28 mouse cellular contexts compared by ENCODE assay signal in genomic region chr10:106587817-106588216, GRCm38 (mm10).
"Had no signal": no experiment of that assay in that cellular context is flagged by ENCODE, and none has a peak within 500 bp of the region (broad histone marks: within the 10 kb centered on the region; RNA-seq: fewer than 3 reads in every experiment).

No protein-coding gene starts in this region.

- H3K4me1 ChIP-seq: embryonic facial prominence, embryonic 10.5 days; embryonic facial prominence, embryonic 12.5 days; embryonic facial prominence, embryonic 13.5 days; embryonic facial prominence, embryonic 15.5 days; forebrain, embryonic 10.5 days; forebrain, embryonic 12.5 days; forebrain, embryonic 13.5 days had no signal

- H3K27me3 ChIP-seq: embryonic facial prominence, embryonic 12.5 days; embryonic facial prominence, embryonic 15.5 days; forebrain, embryonic 12.5 days; forebrain, embryonic 13.5 days; forebrain, embryonic 15.5 days had no signal

- DNase-seq: cerebellum, adult 8-10 months; cerebellum, adult 9-10 months; cerebellum, adult 9-11 months; cerebellum, postnatal 10 days; cerebellum, postnatal 14 days; cerebellum, postnatal 25 days; cerebellum, postnatal 36 days; embryo, embryonic 11 days; forebrain, postnatal 0 days; gastrocnemius, adult 2 months; gastrocnemius, postnatal 10 days; gastrocnemius, postnatal 14 days; gastrocnemius, postnatal 25 days; gastrocnemius, postnatal 36 days; heart, adult 11 months; heart, adult 18-20 months; heart, adult 2 months had no signal

- H3K4me3 ChIP-seq: embryonic facial prominence, embryonic 10.5 days; embryonic facial prominence, embryonic 12.5 days; embryonic facial prominence, embryonic 13.5 days; embryonic facial prominence, embryonic 15.5 days; erythroblast, embryonic 14.5 days; forebrain, embryonic 10.5 days; forebrain, embryonic 12.5 days; forebrain, embryonic 13.5 days; forebrain, embryonic 15.5 days; gastrocnemius, adult 2 months; heart, adult 2 months had no signal

- H3K36me3 ChIP-seq: embryonic facial prominence, embryonic 10.5 days; embryonic facial prominence, embryonic 12.5 days; embryonic facial prominence, embryonic 13.5 days; embryonic facial prominence, embryonic 15.5 days; forebrain, embryonic 10.5 days; forebrain, embryonic 12.5 days; forebrain, embryonic 15.5 days had no signal

- H3K9me3 ChIP-seq: embryonic facial prominence, embryonic 10.5 days; embryonic facial prominence, embryonic 12.5 days; embryonic facial prominence, embryonic 13.5 days; embryonic facial prominence, embryonic 15.5 days; forebrain, embryonic 10.5 days; forebrain, embryonic 12.5 days; forebrain, embryonic 13.5 days; forebrain, embryonic 15.5 days had no signal

- H3K9ac ChIP-seq: embryonic facial prominence, embryonic 12.5 days; embryonic facial prominence, embryonic 13.5 days; embryonic facial prominence, embryonic 15.5 days; forebrain, embryonic 12.5 days; forebrain, embryonic 13.5 days; forebrain, embryonic 15.5 days; forebrain, postnatal 0 days had no signal

- ATAC-seq: forebrain, embryonic 13.5 days; forebrain, embryonic 14.5 days; forebrain, embryonic 15.5 days; forebrain, embryonic 16.5 days; forebrain, postnatal 0 days had no signal

- H3K4me2 ChIP-seq: embryonic facial prominence, embryonic 12.5 days; embryonic facial prominence, embryonic 13.5 days; embryonic facial prominence, embryonic 15.5 days; forebrain, embryonic 12.5 days; forebrain, embryonic 13.5 days; forebrain, embryonic 15.5 days had no signal

- H3K27ac ChIP-seq: embryonic facial prominence, embryonic 10.5 days; embryonic facial prominence, embryonic 12.5 days; embryonic facial prominence, embryonic 13.5 days; embryonic facial prominence, embryonic 15.5 days; forebrain, embryonic 10.5 days; forebrain, embryonic 12.5 days; forebrain, embryonic 13.5 days; forebrain, embryonic 15.5 days; gastrocnemius, adult 2 months; heart, adult 2 months had no signal
